Mouse (Mus musculus): ENCODE measurements at regions not wholly inside any gene's neighbourhood (a gene's known extent, or its start where the extent isn't known, plus 50 kb on each side); places are given as distances from the start of the nearest gene placed in this dataset.
"Not testable (repeated sequence)": the region's sequence is repeated elsewhere in the genome, so short reads cannot be mapped to it uniquely, and the experiment has no call there.

DNA sequence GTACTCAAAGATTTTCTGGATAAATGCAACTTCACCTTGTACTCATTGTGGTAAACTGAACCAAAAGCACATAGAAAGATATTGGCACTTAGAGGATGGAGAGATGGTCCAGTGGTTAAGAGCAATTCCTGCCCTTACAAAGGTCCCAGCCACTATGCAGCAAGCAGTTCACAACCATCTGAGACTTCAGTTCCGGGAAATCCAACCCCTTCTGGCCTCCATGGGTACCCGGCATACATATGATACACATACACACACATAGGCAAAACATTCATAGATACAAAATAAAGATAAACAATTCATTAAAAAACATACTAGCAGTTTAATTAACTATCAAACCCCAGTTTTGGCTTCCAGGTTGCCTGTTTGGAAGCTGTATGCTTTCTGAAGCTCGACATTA, 189.5 kb upstream of the Tmem45b start:
- no peak for DNase-seq (ENCODE audit: low read depth)

DNA sequence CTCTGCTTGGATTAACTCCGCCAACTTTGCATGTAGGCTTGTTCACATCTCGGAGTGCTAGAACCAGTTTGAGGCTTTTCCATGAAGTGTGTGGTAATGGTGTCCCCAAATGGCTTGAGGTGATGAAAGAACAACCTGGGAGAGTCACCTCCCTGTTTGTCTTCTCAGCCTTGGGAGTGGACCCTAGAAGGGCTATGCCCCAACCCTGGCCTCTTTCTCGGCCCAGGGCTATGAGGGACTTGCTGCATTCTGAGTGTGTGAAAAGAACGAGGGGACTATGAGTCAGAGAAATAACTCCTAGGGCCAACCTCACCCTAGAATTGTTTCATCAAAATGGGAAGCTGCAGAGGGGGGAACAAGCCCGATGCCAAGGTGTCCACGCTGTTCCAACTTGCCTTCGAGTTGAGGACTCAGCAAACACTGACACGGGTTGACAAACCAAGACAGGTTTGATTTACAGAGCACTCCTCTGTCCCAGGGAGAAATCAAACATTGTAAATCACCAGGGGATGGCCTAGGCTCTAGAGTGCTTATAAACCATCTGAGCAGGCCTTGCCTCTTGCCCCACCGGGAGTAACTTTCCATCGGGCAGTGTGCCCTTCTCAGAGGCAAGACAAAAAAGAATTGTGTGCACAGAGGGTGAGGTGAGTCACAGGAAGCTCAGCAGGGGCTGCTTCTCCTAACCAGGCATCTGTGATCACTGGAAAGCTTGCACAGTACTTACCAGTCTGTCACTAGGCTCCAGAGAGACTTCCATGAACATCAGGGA, 186.3 kb upstream of the Tmem45b start:
- no peak for DNase-seq (ENCODE audit: low read depth)

GRCm38 (mm10) chr9:31649073-31649472, 184.8 kb upstream of the Tmem45b start:
- no peak for DNase-seq (ENCODE audit: low read depth)

DNA sequence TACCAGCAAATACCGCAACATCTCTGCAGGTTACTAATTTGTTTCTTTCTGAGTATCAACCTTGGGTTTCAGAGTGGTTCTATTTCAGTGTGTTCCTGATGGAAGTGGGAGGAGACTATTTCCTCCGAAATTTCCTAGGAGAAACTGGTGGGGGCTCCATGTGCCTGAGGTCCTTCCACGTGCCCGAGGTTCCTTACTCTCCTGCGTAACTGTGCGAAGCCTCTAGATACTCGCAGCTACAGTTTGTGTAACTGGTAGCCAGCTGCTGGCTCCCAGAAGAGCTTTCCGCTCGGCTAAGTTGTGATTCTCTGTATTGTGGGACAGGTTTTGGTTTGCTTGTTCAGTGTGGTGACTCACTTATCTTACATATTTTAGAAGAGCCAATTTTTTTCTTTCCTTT, 184.3 kb upstream of the Tmem45b start:
- no peak for DNase-seq (ENCODE audit: low read depth)

GRCm38 (mm10) chr9:31645114-31645513, 180.9 kb upstream of the Tmem45b start:
- no peak for DNase-seq (ENCODE audit: low read depth)

- no peak for DNase-seq (ENCODE audit: low read depth)
Observed at GRCm38 (mm10) chr9:31644106-31644505, 179.8 kb upstream of the Tmem45b start.

DNA sequence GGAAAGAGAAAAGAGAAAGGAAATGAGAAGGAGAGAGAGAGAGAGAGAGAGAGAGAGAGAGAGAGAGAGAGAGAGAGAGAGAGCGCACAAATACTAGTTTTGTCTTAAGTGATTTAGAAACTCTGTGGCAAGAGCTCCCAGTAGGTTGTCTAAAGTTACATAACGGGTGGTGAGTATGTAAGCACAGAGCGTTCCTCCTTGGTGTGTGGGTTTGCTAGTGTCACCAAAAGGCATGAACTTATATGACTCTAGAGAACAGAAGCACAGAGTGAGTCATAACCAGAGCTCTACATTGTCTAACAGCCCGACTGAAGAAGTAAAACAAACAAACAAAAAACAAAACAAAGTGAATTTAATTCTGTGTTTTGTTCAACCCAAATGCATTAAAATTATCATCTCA, 177.9 kb upstream of the Tmem45b start:
- no peak for DNase-seq (ENCODE audit: low read depth)

- no peak for DNase-seq (ENCODE audit: low read depth)
Observed at GRCm38 (mm10) chr9:31628291-31628690, 164.0 kb upstream of the Tmem45b start.

GRCm38 (mm10) chr9:31621553-31621952, 157.3 kb upstream of the Tmem45b start:
- DNase-seq (ENCODE audit: low read depth), result not testable (repeated sequence)

DNA sequence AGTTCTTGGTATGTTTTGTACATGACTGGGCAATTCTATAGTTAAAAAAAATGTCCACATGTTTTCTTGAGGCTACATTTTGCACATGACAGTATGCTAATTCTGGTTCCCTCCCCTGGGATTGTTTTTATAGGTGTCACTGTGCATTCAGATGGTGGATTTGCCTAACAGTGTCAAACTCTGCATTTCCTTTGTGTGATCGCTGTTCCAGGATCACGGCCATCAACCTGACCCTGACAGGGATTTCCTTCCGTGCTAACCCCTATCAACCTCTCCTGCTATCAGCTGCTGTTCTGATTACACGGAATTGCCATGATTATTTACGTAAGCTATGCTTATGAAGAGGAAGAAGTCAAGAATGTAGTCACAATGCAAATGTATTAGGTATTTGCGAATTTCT, 155.1 kb upstream of the Tmem45b start:
- no peak for DNase-seq (ENCODE audit: low read depth)

- DNase-seq (ENCODE audit: low read depth), result no peak
Observed at GRCm38 (mm10) chr9:31614250-31614945, 150.1 kb upstream of the Tmem45b start.

DNA sequence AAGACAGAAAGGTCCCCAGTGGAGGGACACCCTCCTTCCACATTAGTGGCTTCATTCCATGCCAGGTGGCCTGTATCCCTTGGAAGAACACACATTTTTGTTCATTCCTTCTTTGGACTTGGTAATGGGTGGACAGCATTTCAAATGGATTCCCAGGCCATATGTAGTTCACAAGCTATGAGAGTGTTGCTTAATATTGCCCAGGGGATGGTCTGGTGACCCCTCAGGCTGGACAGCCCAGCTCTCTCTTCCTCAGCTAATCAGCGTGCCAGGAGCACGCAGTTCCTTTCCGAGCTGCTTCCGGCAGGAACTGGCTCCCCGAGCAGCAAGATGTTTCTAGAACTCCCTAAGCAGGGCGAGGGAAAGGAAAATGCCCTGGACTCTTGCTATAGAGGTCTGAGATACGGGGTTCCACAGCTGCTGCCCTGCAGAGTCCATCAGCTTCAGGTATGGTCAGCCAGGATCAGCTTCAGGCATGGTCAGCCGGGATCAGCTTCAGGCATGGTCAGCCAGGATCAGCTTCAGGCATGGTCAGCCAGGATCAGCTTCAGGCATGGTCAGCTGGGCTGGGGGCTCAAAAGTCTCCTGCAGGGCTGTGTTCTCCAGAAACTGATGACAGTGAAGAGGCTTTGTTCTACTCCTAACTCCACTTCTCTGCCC, 146.9 kb upstream of the Tmem45b start:
- DNase-seq (ENCODE audit: low read depth), result no peak

- no peak for DNase-seq (ENCODE audit: low read depth)
Observed at GRCm38 (mm10) chr9:31610631-31611030, 146.4 kb upstream of the Tmem45b start.

- DNase-seq (ENCODE audit: low read depth), result peak; percentile 15
Observed at GRCm38 (mm10) chr9:31610212-31610611, 145.9 kb upstream of the Tmem45b start.

GRCm38 (mm10) chr9:31609731-31610130, 145.5 kb upstream of the Tmem45b start:
- DNase-seq (ENCODE audit: low read depth), result no peak

GRCm38 (mm10) chr9:31608084-31608870, 144.0 kb upstream of the Tmem45b start:
- DNase-seq (ENCODE audit: low read depth), result no peak

- DNase-seq (ENCODE audit: low read depth), result no peak
Observed at GRCm38 (mm10) chr9:31606936-31607335, 142.7 kb upstream of the Tmem45b start.

DNA sequence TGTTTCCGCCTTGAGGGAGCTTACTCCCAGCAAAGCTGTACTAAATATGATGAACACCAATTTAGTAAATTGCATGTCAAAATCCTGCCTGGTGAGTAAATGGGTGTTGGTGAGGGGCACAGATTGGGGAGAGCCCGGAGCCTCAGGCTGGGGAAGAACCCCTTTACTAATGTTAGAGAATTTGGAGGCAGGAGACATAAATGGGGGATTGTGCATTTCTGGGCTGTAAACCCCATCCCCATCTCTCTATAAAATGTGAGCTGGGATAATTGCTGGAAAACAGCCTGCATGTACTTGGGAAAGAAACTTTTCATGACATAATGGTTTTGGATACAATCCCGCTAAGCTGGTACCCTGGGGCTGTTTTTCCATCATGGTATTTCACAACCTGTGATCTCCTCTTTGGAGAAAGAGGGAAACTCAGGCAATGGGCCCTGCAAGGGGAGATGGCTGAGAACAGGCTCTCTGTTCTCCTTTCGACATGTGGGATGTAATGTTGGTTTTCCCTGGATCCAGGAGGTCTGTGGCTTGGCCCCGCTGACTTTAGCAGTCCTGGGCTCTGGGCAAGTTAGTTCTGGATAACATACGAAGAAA, 140.3 kb upstream of the Tmem45b start:
- no peak for DNase-seq (ENCODE audit: low read depth)

DNA sequence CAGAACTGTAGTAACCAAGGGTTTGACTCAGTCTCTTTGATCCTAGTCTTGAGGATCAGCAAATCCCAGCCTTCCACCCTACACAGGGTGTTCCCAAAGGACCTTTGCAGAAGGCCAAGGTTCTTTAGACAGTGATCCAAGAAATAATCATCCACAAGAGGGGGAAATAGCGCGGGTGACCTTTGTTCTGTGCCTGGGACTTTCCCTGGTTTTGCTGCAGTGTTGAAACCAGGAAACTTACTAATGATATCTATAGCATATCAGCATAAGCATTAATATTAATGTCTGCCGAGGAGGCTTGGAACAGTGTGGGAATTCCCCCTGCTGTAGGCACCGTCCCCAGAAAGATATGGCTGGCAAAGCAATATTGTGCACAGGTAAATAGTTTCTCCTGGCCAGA, 138.4 kb upstream of the Tmem45b start:
- no peak for DNase-seq (ENCODE audit: low read depth)

GRCm38 (mm10) chr9:31595096-31595495, 130.8 kb upstream of the Tmem45b start:
- DNase-seq (ENCODE audit: low read depth), result no peak

GRCm38 (mm10) chr9:31587671-31588070, 123.4 kb upstream of the Tmem45b start:
- no peak for DNase-seq (ENCODE audit: low read depth)

DNA sequence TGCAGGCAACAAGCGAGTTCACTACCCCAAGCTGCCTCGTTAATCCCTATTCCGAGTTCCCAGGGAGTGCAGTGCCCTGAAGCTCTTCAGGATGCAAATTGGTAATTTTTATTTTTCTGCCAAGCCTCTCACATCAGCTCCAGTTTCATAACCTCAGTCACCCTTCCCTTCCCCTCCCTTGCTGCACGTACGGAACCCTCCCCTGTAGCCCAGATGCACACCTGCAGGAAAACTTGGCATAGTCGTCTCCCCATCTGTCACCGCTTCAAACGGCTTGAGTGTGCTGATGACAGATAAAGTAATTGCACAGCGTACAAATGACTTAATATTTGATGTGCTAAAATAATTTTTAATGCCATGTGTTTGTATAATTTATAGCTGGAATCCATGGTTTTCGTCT, 119.7 kb upstream of the Tmem45b start:
- no peak for DNase-seq (ENCODE audit: low read depth)
